Mouse (Mus musculus): ENCODE data around the gene B3glct. TPM values are rescaled to one million over a fixed set of nuclear protein-coding genes. Genes with fewer than 3 reads are reported as not detected.

The B3glct gene
- polyA plus RNA-seq, 1 experiment from 2014 or later: 10.6 TPM

- H3K4me1 ChIP-seq: peaks cover 10% of the 10 kb centered on the region
- H3K27me3 ChIP-seq (replicated peaks): no peaks in the 10 kb centered on the region
- H3K4me3 ChIP-seq (replicated peaks): peak overlapping the region; percentile 78
- H3K27ac ChIP-seq: no peak overlapping the region
- peak overlapping the region; percentile 99 for H3K4me2 ChIP-seq
- no peaks in the 10 kb centered on the region for H3K9me3 ChIP-seq
- H3K9ac ChIP-seq: no peak overlapping the region
- WGBS: 8% methylated on average over 12 of the region's 12 CpGs
- no peaks in the 10 kb centered on the region for H3K36me3 ChIP-seq
- ATAC-seq (ENCODE audit: insufficient read depth, low FRiP score, low read depth): no peak
Observed at GRCm38 (mm10) chr5:149679362-149679761, 1.3 kb downstream of the B3glct start.

GRCm38 (mm10) chr5:149679886-149680285 lies 1.9 kb downstream of the B3glct start:
- Histone ChIP-seq H3K27ac (no peak overlapping the region), H3K4me3 (replicated peaks) (no peak overlapping the region), H3K36me3 (no peaks in the 10 kb centered on the region), H3K27me3 (replicated peaks) (no peaks in the 10 kb centered on the region), H3K4me1 (peaks cover 10% of the 10 kb centered on the region), H3K9me3 (no peaks in the 10 kb centered on the region), H3K9ac (no peak overlapping the region), H3K4me2 (no peak overlapping the region)
- ATAC-seq (ENCODE audit: insufficient read depth, low FRiP score, low read depth): no peak
- 40% methylated on average over 7 of the region's 7 CpGs for WGBS

GRCm38 (mm10) chr5:149680946-149681345 lies 2.9 kb downstream of the B3glct start:
- no peaks in the 10 kb centered on the region for H3K36me3 ChIP-seq
- H3K27ac ChIP-seq: no peak overlapping the region
- no peaks in the 10 kb centered on the region for H3K9me3 ChIP-seq
- no peak overlapping the region for H3K4me3 ChIP-seq (replicated peaks)
- no peaks in the 10 kb centered on the region for H3K27me3 ChIP-seq (replicated peaks)
- H3K9ac ChIP-seq: no peak overlapping the region
- ATAC-seq (ENCODE audit: insufficient read depth, low FRiP score, low read depth): no peak
- peaks cover 10% of the 10 kb centered on the region for H3K4me1 ChIP-seq
- H3K4me2 ChIP-seq: no peak overlapping the region
- WGBS: 59% methylated on average over 5 of the region's 5 CpGs

- H3K4me3 ChIP-seq (replicated peaks): no peak overlapping the region
- no peak overlapping the region for H3K4me2 ChIP-seq
- no peaks in the 10 kb centered on the region for H3K36me3 ChIP-seq
- 63% methylated on average over 5 of the region's 5 CpGs for WGBS
- no peaks in the 10 kb centered on the region for H3K27me3 ChIP-seq (replicated peaks)
- H3K9ac ChIP-seq: no peak overlapping the region
- no peaks in the 10 kb centered on the region for H3K9me3 ChIP-seq
- no peaks in the 10 kb centered on the region for H3K4me1 ChIP-seq
- ATAC-seq (ENCODE audit: insufficient read depth, low FRiP score, low read depth): no peak
- H3K27ac ChIP-seq: no peak overlapping the region
Observed at GRCm38 (mm10) chr5:149689860-149690259, 11.8 kb downstream of the B3glct start.

- H3K9ac ChIP-seq: no peak overlapping the region
- H3K4me3 ChIP-seq (replicated peaks): no peak overlapping the region
- no peaks in the 10 kb centered on the region for H3K36me3 ChIP-seq
- no peak overlapping the region for H3K4me2 ChIP-seq
- H3K27ac ChIP-seq: no peak overlapping the region
- 81% methylated on average over 11 of the region's 11 CpGs for WGBS
- no peaks in the 10 kb centered on the region for H3K9me3 ChIP-seq
- no peaks in the 10 kb centered on the region for H3K27me3 ChIP-seq (replicated peaks)
- H3K4me1 ChIP-seq: no peaks in the 10 kb centered on the region
- ATAC-seq (ENCODE audit: insufficient read depth, low FRiP score, low read depth): no peak
Observed at GRCm38 (mm10) chr5:149692548-149692947, 14.5 kb downstream of the B3glct start.

- Histone ChIP-seq H3K27me3 (replicated peaks) (no peaks in the 10 kb centered on the region), H3K4me1 (no peaks in the 10 kb centered on the region), H3K36me3 (no peaks in the 10 kb centered on the region), H3K9ac (no peak overlapping the region), H3K9me3 (no peaks in the 10 kb centered on the region), H3K27ac (no peak overlapping the region), H3K4me2 (no peak overlapping the region), H3K4me3 (replicated peaks) (no peak overlapping the region)
- WGBS: 80% methylated on average over 2 of the region's 2 CpGs
- ATAC-seq (ENCODE audit: insufficient read depth, low FRiP score, low read depth): no peak
Observed at GRCm38 (mm10) chr5:149693200-149693599, 15.2 kb downstream of the B3glct start.

- 78% methylated on average over 3 of the region's 3 CpGs for WGBS
- ATAC-seq (ENCODE audit: insufficient read depth, low FRiP score, low read depth): no peak
Observed at GRCm38 (mm10) chr5:149693968-149694367, 15.9 kb downstream of the B3glct start.

GRCm38 (mm10) chr5:149695077-149695750 lies 17.2 kb downstream of the B3glct start:
- Histone ChIP-seq H3K9me3 (no peaks in the 10 kb centered on the region), H3K4me2 (no peak overlapping the region), H3K27ac (no peak overlapping the region), H3K4me1 (no peaks in the 10 kb centered on the region), H3K9ac (no peak overlapping the region), H3K36me3 (no peaks in the 10 kb centered on the region), H3K4me3 (replicated peaks) (no peak overlapping the region), H3K27me3 (replicated peaks) (no peaks in the 10 kb centered on the region)
- 87% methylated on average over 18 of the region's 18 CpGs for WGBS
- no peak for ATAC-seq (ENCODE audit: insufficient read depth, low FRiP score, low read depth)

More at GRCm38 (mm10) chr5:149693968-149694367, 15.9 kb downstream of the B3glct start:
- Histone ChIP-seq H3K4me1 (no peaks in the 10 kb centered on the region), H3K4me3 (replicated peaks) (no peak overlapping the region), H3K4me2 (no peak overlapping the region), H3K27me3 (replicated peaks) (no peaks in the 10 kb centered on the region), H3K27ac (no peak overlapping the region), H3K9ac (no peak overlapping the region), H3K9me3 (no peaks in the 10 kb centered on the region), H3K36me3 (no peaks in the 10 kb centered on the region)

- ATAC-seq (ENCODE audit: insufficient read depth, low FRiP score, low read depth): no peak
- Histone ChIP-seq H3K36me3 (0 out of 2 replicates have a peak, but pooled peaks cover 1% of the 10 kb centered on the region), H3K4me3 (replicated peaks) (no peak overlapping the region), H3K4me2 (no peak overlapping the region), H3K9me3 (no peaks in the 10 kb centered on the region), H3K4me1 (no peaks in the 10 kb centered on the region), H3K27ac (no peak overlapping the region), H3K9ac (no peak overlapping the region), H3K27me3 (replicated peaks) (no peaks in the 10 kb centered on the region)
Observed at GRCm38 (mm10) chr5:149702770-149703169, 24.7 kb downstream of the B3glct start.

- H3K4me2 ChIP-seq: no peak overlapping the region
- H3K9me3 ChIP-seq: no peaks in the 10 kb centered on the region
- no peak overlapping the region for H3K27ac ChIP-seq
- H3K4me1 ChIP-seq: no peaks in the 10 kb centered on the region
- 0 out of 2 replicates have a peak, but pooled peaks cover 5% of the 10 kb centered on the region for H3K36me3 ChIP-seq
- H3K9ac ChIP-seq: no peak overlapping the region
- no peaks in the 10 kb centered on the region for H3K27me3 ChIP-seq (replicated peaks)
- 97% methylated on average over 4 of the region's 4 CpGs for WGBS
- no peak for ATAC-seq (ENCODE audit: insufficient read depth, low FRiP score, low read depth)
- no peak overlapping the region for H3K4me3 ChIP-seq (replicated peaks)
Observed at GRCm38 (mm10) chr5:149711545-149711944, 33.5 kb downstream of the B3glct start.

GRCm38 (mm10) chr5:149713170-149713774 lies 35.2 kb downstream of the B3glct start:
- no peak overlapping the region for H3K27ac ChIP-seq
- no peak overlapping the region for H3K4me3 ChIP-seq (replicated peaks)
- WGBS: 49% methylated on average over 11 of the region's 11 CpGs
- no peak overlapping the region for H3K9ac ChIP-seq
- H3K4me2 ChIP-seq: no peak overlapping the region
- H3K27me3 ChIP-seq (replicated peaks): no peaks in the 10 kb centered on the region
- H3K36me3 ChIP-seq: no peaks in the 10 kb centered on the region
- ATAC-seq (ENCODE audit: insufficient read depth, low FRiP score, low read depth): no peak
- no peaks in the 10 kb centered on the region for H3K4me1 ChIP-seq
- H3K9me3 ChIP-seq: no peaks in the 10 kb centered on the region

- Histone ChIP-seq H3K36me3 (no peaks in the 10 kb centered on the region), H3K27ac (no peak overlapping the region), H3K4me1 (no peaks in the 10 kb centered on the region), H3K9ac (no peak overlapping the region), H3K4me3 (replicated peaks) (no peak overlapping the region), H3K9me3 (no peaks in the 10 kb centered on the region), H3K4me2 (no peak overlapping the region), H3K27me3 (replicated peaks) (no peaks in the 10 kb centered on the region)
- WGBS: 79% methylated on average over 16 of the region's 16 CpGs
- no peak for ATAC-seq (ENCODE audit: insufficient read depth, low FRiP score, low read depth)
Observed at GRCm38 (mm10) chr5:149713834-149714233, 35.8 kb downstream of the B3glct start.

All from stomach, embryonic 15.5 days (tissue).